Mouse (Mus musculus) heart, embryonic 16.5 days (tissue): ENCODE results near the gene Cpne6. TPM values are rescaled to one million over a fixed set of nuclear protein-coding genes. Genes with fewer than 3 reads are reported as not detected.

ENCODE experiments used
- ATAC-seq: fragments of 200-750 bp; cut with Nextera tagmentation; replicated peaks from 2 replicates; pipeline ENCODE4 v1.8.0; 2017; ENCODE audit warnings: moderate number of reproducible peaks; ENCODE audit not compliant: insufficient read depth, low FRiP score; ENCODE audit errors: extremely low read depth
- H3K27ac ChIP-seq: fragments of 300-500 bp; sonication (generic); 2 replicates; pipeline ENCODE4 v1.5.1; 2014; ENCODE audit warnings: mild to moderate bottlenecking, low read length, control low read depth, moderate library complexity
- H3K27me3 ChIP-seq: fragments of 300-500 bp; sonication (generic); 2 replicates; pipeline ENCODE4 v1.6.1; 2014; ENCODE audit warnings: low read length, mixed read lengths; ENCODE audit not compliant: control insufficient read depth, insufficient read depth
- H3K36me3 ChIP-seq: fragments of 300-500 bp; sonication (generic); 2 replicates; pipeline ENCODE4 v1.6.1; 2014; ENCODE audit not compliant: control insufficient read depth, insufficient read depth
- H3K4me1 ChIP-seq: fragments of 300-500 bp; sonication (generic); 2 replicates; pipeline ENCODE4 v1.6.1; 2014; ENCODE audit warnings: low read length, mixed read lengths; ENCODE audit not compliant: control insufficient read depth, insufficient read depth
- H3K4me2 ChIP-seq: fragments of 300-500 bp; sonication (generic); 2 replicates; pipeline ENCODE4 v1.6.1; 2014; ENCODE audit warnings: low read depth, mild to moderate bottlenecking, control low read depth, low read length
- H3K4me3 ChIP-seq: fragments of 300-500 bp; sonication (generic); 2 replicates; pipeline ENCODE4 v1.5.1; 2014; ENCODE audit warnings: mild to moderate bottlenecking, control low read depth, low read length
- H3K9ac ChIP-seq: fragments of 300-500 bp; sonication (generic); 2 replicates; pipeline ENCODE4 v1.6.1; 2014; ENCODE audit warnings: low read length, control low read depth
- H3K9me3 ChIP-seq: fragments of 300-500 bp; sonication (generic); replicated peaks from 2 replicates; pipeline ENCODE4 v1.6.1; 2016; ENCODE audit warnings: low read length; ENCODE audit not compliant: control insufficient read depth
- WGBS: fragments of 180-500 bp; shearing (Covaris S2); extraction: QIAGEN DNeasy Blood & Tissue Kit; methylation state at CpG from one replicate; pipeline ENCODE4 v1.1.7; 2014; 5-methylcytosine and 5-hydroxymethylcytosine counted together
- polyA plus RNA-seq: library from polyadenylated mRNA; unstranded; fragments of >200 nt; fragmentation: Nextera tagmentation; extraction: Ambion mirVana; gene quantifications from 2 replicates; pipeline ENCODE4 v1.2.1, GENCODE M21; 2015

The Cpne6 gene
- polyA plus RNA-seq, 1 experiment from 2014 or later = 0.21 TPM

DNA sequence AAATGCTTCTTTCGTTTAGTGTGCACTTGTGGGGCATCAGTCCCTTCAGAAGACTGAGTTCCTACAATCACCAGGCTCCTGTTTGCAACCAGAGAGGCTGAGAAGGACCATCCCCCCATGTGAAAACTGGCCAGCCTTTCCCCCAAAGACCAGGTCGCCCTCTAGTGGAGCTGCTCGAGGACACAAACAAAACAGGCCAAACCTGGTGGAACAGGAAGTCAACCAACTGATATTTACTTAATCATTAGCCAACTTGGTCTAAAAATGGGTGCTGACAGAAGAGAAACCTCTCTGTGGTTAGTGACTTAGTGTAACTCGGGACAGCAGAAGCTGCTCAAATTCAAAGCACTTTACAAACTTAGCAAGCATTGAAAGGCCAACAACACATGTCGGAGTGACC, 46.8 kb downstream of the Cpne6 start:
- no peaks in the 10 kb centered on the region for H3K27me3 ChIP-seq
- no peak overlapping the region for H3K27ac ChIP-seq
- no peaks in the 10 kb centered on the region for H3K36me3 ChIP-seq
- H3K4me2 ChIP-seq = no peak overlapping the region
- WGBS = 22% methylated on average over 5 of the region's 5 CpGs
- peaks cover 12% of the 10 kb centered on the region for H3K4me1 ChIP-seq
- H3K9me3 ChIP-seq = no peaks in the 10 kb centered on the region
- no peak overlapping the region for H3K9ac ChIP-seq
- no peak for ATAC-seq
- no peak overlapping the region for H3K4me3 ChIP-seq

DNA sequence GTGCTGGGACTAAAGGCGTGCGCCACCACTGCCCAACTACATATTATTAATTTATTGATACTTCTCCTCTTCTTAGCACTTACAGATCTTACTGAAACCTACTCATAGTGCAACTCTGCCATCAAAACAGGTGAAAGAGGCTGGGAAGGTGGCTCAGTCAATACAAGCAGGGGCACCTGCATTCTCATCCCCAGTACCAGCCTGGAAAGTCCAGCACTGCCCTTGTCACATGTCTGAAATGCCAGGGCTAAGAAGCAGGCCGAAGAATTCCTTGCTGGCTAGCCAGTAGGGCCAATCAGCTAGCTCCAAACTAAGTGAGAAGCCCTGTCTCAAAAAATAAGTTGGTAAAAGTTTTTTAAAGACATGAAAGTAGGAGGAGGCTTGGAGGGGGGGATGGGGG, 47.3 kb downstream of the Cpne6 start:
- Histone ChIP-seq H3K4me2 (no peak overlapping the region), H3K27me3 (no peaks in the 10 kb centered on the region), H3K9me3 (no peaks in the 10 kb centered on the region), H3K36me3 (no peaks in the 10 kb centered on the region), H3K4me3 (no peak overlapping the region), H3K4me1 (peaks cover 12% of the 10 kb centered on the region), H3K27ac (no peak overlapping the region), H3K9ac (no peak overlapping the region)
- 80% methylated on average over 3 of the region's 3 CpGs for WGBS
- ATAC-seq = no peak

DNA sequence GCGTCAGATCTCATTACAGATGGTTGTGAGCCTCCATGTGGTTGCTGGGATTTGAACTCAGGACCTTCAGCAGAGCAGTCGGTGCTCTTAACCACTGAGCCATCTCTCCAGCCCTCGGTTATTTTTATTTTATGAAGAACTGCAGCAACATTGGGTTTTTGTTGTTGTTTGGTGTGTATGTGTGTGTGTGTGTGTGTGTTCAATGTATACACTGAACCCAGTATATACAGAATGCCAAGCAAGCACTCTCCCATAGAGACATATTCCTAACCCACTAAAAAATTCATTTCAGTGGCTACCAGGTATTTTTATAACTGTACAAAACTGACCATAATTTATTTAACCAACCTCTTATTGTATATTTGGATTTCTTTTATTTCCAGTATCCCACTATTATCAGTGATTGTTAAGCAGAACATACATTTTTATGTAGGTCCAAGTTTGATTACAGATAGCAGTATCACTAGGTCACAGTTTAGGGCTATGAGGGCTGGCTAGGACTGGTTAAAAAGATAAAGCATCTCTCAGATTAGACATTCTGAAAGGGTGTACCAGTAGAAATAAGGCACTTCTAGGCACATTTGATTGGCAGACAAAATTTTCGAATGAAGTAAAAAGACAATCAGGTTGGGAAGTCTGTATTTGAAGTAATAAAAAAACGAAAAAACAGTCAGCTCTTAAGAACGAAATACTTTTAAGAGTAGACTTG, 48.6 kb downstream of the Cpne6 start:
- H3K27me3 ChIP-seq = no peaks in the 10 kb centered on the region
- H3K4me1 ChIP-seq = peaks cover 12% of the 10 kb centered on the region
- no peak overlapping the region; the same call in 1 of the 2 replicates for H3K4me3 ChIP-seq
- peak overlapping the region; percentile 86 for H3K9ac ChIP-seq
- peaks cover 7% of the 10 kb centered on the region for H3K36me3 ChIP-seq
- WGBS = 58% methylated on average over 6 of the region's 6 CpGs
- no peak for ATAC-seq
- H3K9me3 ChIP-seq = no peaks in the 10 kb centered on the region
- H3K4me2 ChIP-seq = peak overlapping the region; percentile 85
- peak overlapping the region; percentile 49; the same call in 1 of the 2 replicates for H3K27ac ChIP-seq

DNA sequence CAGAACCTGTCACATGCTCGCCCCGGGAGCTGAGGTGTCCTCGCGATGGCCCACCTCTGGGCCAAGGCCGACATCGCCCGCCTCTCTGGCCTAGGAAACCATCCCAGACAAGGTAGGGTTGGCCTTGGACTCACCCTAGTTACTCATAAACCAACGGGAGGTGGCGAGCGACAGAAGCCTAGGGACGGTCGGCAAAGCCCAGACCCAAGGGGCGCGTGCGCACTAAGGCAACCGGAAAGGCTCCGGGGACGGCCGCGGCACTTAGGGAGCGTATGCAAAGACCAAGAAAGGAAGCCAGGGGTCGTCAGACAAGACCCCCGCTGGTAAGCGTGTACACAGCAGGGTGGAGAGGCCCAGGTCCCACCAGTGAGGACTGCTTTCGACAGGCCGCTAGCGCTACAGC, 49.6 kb downstream of the Cpne6 start, which contains the start of gene Dcaf11:
TSS of gene Dcaf11 (plus strand) at position 208 of the 403 bp plus-strand sequence.
- Histone ChIP-seq H3K9me3 (no peaks in the 10 kb centered on the region), H3K4me1 (peaks cover 12% of the 10 kb centered on the region), H3K27me3 (no peaks in the 10 kb centered on the region), H3K36me3 (peaks cover 15% of the 10 kb centered on the region), H3K9ac (peak within 1 kb of the TSS; percentile 86), H3K27ac (peak within 1 kb of the TSS; percentile 100), H3K4me3 (peak within 1 kb of the TSS; percentile 86), H3K4me2 (peak within 1 kb of the TSS; percentile 85)
- under 1% methylated on average over 27 of the region's 27 CpGs for WGBS
- ATAC-seq = peak; percentile 82

DNA sequence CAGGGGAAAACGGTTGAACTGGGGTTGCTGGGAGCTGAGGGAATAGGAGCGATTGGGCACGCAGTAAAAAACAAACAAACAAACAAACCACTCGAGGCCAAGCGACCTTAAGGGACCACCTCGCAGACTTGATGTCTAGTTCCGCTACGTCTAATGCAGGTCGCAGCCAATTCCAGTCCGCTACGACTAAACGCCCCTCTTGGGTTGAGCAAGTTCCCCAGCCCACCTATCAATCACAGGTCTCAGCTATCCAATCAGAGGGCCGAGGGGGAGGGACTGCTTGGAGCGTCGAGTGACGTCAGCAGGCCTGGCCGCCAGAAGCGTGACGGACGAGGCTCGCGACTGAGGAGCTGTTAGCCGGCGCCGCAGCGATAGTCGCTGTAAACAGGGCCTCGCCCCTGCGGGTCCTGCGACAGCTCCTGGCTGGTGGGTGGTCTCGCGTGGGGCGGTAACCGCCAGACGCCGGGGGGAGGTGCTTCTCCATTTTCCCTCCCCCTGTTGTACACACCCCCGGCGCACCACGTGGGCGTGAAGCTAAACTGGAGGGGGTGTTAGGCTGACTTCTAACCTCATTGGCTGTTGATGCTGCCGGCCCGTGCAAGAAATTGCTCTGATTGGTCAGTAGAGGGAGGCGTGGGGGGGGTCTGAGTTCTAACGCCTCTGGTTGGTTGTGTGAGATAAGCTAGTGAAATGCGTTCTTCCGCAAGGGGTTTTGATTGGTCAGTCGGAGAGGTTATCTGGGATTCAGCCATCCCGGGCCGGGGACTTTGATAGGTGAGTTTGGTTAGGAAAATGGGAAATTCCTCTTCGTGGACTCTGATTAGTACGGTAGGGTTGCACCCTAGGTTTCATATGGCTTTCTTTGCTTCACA, 50.2 kb downstream of the Cpne6 start, which contains the start of gene A730061H03Rik:
TSS of gene A730061H03Rik (minus strand) at position 205 of the 872 bp plus-strand sequence.
- ATAC-seq = peak; percentile 94
- Histone ChIP-seq H3K4me2 (peak within 1 kb of the TSS; percentile 85), H3K4me1 (peaks cover 12% of the 10 kb centered on the region), H3K27me3 (no peaks in the 10 kb centered on the region), H3K27ac (peak within 1 kb of the TSS; percentile 100), H3K4me3 (peak within 1 kb of the TSS; percentile 86), H3K9me3 (no peaks in the 10 kb centered on the region), H3K36me3 (peaks cover 22% of the 10 kb centered on the region), H3K9ac (peak within 1 kb of the TSS; percentile 86)
- WGBS = under 1% methylated on average over 51 of the region's 51 CpGs

DNA sequence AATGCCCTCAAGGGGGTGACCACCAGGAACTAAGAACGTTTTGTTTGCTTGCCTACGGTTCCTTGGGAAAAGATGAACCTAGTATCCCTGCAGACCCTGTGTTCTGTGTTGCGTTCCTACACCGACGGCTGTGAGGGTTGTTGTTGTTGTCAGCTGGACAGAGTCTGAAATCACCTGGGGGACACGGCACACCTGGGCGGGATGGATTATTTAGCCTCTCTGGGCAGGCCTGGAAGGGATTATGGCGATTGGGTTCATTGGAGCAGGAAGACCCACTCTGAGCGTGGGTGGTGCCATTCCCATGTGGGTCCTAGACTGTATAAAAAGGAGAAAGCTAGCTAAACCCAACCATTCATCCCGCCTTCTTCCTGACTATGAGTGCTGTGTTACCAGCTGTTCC, 51.6 kb downstream of the Cpne6 start:
- H3K27me3 ChIP-seq = no peaks in the 10 kb centered on the region
- peaks cover 35% of the 10 kb centered on the region for H3K36me3 ChIP-seq
- H3K27ac ChIP-seq = no peak overlapping the region
- WGBS = 84% methylated on average over 10 of the region's 10 CpGs
- no peak for ATAC-seq
- H3K4me3 ChIP-seq = no peak overlapping the region
- no peaks in the 10 kb centered on the region for H3K9me3 ChIP-seq
- H3K4me2 ChIP-seq = peak overlapping the region; percentile 85; the same call in 1 of the 2 replicates
- no peak overlapping the region for H3K9ac ChIP-seq
- H3K4me1 ChIP-seq = peaks cover 10% of the 10 kb centered on the region

DNA sequence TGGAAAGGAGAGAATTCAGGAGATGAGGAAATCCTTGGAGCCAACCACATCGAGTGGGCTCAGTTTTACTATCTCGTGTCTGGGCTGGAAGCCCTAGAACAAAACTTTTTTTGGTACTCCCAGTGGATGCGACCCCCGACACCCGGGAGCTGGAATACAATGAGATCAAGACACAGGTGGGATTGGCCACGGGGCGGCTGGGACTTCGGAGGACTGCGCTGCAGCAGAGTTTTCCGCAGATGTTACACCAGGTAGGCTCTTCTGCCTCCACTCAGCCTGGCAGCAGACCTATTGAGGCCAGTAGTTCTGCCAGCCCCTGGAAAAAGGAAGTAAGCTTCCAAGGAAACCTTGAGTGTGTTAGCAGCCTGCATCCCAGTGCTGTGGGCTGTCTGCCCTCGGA, 53.0 kb downstream of the Cpne6 start:
- 88% methylated on average over 11 of the region's 11 CpGs for WGBS
- ATAC-seq = no peak
- Histone ChIP-seq H3K36me3 (peaks cover 49% of the 10 kb centered on the region), H3K27me3 (no peaks in the 10 kb centered on the region), H3K4me3 (no peak overlapping the region), H3K4me2 (no peak overlapping the region), H3K9me3 (no peaks in the 10 kb centered on the region), H3K4me1 (peaks cover 10% of the 10 kb centered on the region), H3K9ac (no peak overlapping the region), H3K27ac (no peak overlapping the region)

DNA sequence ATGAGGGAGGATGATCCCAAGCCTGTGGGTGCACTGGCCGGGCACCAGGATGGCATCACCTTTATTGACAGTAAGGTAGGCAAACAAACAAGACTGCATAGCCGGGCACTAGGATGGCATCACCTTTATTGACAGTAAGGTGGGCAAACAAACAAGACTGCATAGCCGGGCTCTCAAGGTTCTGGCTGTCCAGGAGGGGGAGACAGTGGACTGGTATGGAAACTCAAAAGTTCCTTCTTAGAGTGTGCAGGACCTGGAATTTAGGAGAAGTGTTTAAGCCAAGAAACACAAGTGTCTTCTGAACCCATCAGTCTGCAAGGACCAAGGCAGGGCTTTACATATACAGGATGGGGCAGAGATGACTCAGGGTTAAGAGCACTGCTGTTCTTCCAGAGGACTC, 55.5 kb downstream of the Cpne6 start:
- Histone ChIP-seq H3K36me3 (peaks cover 53% of the 10 kb centered on the region), H3K4me1 (peaks cover 8% of the 10 kb centered on the region), H3K4me2 (no peak overlapping the region), H3K9ac (no peak overlapping the region), H3K4me3 (no peak overlapping the region), H3K9me3 (no peaks in the 10 kb centered on the region), H3K27ac (no peak overlapping the region), H3K27me3 (no peaks in the 10 kb centered on the region)
- ATAC-seq = no peak
- 80% methylated on average over 3 of the region's 3 CpGs for WGBS
